Mouse (Mus musculus): ENCODE measurements around the gene Gm9903. TPM values are rescaled to one million over a fixed set of nuclear protein-coding genes. Genes with fewer than 3 reads are reported as not detected.

Gene Gm9903
- 0.44 and 0.82 TPM in 2 replicates for polyA plus RNA-seq (2012; rRNA removed)

DNA sequence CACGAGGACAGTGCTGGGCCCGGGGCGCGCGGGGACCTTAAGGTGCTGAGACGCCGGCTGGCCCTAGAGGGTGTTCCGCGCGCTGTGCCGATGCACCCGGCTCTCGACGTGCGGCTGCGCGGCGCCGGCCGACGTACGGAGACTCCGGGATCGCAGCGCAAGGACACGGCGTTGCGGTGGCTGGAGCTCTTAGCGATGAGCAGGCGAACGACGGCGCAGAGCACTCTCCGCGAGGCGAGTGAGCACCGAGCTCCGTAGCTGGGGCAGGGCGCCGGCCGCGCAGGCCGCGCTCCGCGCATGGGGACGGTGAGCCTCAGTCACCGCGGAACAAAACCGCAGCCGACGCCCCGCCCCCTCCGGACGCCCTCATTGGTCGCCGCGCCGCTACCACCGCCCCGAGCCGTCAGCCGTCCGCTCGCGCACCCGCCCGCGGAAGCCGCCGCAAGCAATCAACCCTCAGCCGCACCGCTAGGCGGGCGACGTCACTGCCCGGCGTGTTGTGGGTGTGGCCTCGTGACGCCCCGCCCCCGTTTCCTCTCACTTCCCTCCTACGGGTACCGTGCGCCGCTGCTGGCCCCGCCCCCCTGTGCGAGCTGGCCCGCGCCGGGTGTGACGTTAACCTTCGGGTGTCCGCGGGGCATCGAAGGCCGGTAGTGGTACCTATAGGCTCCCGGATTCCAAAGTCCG, at the start of gene Gm9903, which contains the start of gene Fam53a:
Gene Gm9903 (plus strand): TSS at position 625 of the 687 bp plus-strand sequence.
Gene Fam53a (minus strand): TSS at position 335 of the 687 bp plus-strand sequence.

DNA sequence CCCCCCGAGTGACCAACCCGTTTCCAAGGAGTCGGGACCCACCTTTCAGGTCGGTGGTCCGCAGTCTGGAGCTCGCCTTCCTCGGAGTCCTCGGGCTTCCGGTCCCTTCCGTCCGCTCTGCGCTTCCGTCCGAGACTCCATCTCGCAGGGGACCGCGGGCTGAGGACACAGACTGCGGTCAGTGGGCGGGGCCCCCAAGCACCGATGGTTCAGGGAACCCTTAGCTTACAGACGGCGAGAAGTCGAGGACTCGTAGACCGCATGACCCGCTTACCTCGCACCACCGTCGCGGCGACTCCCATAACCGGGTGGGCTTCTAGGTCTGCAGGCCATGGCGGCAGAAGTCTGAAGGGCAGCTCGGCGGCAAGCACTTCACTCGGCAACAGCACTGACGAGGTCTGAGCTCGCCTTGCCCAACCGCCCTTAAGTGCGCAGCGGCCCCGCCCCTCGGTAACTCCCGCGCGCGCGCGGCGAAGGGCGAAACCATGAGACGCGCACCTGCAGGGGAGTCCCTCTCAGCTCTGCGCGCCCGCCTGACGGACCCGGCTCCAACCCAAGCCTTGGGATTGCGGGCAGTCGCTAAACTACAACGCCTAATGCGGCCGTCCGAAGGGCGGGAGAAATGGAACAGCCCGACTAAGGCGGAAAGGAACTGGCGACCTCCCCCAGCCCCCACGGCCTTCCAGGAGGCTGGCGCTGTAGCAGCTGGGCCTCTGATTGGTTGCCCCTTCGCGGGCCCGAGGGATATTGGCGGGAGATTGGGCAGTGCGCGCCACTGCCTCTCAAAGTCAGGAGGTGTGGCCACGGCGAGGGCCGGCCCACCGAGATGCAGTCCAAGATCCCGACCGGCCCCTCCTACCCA, 22.4 kb downstream of the Gm9903 start, which contains the start of gene Slbp:
Gene Slbp (minus strand): TSS at position 654 of the 862 bp plus-strand sequence.

DNA sequence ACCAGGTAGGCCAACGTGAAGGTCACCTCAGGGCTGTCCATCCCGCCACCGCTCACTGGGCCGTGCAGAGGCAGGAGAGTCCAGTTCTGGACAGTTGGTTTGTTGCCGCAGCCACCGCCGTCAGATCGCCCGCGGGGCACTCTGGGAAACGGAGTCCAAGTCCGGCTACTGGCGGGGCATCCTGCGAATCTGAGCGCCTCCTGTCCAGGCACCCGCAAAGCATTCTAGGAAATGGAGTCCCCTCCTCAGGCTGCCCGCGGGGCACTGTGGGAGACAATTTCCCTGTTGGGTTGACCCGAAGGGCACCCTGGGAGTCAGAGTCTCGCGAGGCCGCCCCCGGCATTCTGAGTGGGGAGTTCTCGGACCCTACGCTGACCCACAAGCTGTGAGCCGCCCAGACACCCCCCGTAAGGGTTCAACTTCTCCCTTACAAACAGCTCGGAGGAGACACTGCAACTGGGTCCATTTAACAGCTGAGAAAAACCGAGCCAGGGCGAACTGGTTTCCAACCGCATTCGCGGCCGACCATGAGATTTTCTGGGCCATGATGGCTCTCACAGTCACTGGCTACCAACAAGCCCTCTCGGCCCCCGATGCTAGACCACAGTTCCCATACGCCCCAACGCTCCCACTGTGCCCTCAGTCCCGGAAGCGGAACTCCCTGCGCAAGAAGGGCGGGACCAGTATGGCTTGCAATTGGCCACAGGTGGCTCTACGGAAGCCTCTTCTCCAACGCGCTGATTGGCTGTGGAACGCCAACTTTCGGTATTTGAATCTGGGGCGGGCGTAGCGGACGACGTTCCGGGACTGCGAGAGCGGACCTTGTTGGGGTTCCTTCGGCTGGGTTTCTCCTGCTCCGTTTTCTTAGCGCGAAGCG, 28.3 kb downstream of the Gm9903 start, which contains the start of the genes Tacc3 and Tmem129:
Gene Tacc3 (plus strand): TSS at position 342 of the 877 bp plus-strand sequence.
Gene Tmem129 (minus strand): TSS at position 630 of the 877 bp plus-strand sequence.

Other genes with a start within 250 kb of the Gm9903 start
- gene Nkx1-1, start 195.9 kb upstream of the Gm9903 start, polyA plus RNA-seq (2012; rRNA removed), result not detected in 2 replicates
- gene Fam53a, start 290 bp upstream of the Gm9903 start, polyA plus RNA-seq (2012; rRNA removed), result 155 and 240 TPM in 2 replicates
- gene Slbp, start 22.6 kb downstream of the Gm9903 start, polyA plus RNA-seq (2012; rRNA removed), result 44.3 and 46.9 TPM in 2 replicates
- 13.7 and 19.2 TPM in 2 replicates for gene Tacc3, start 28.2 kb downstream of the Gm9903 start, polyA plus RNA-seq (2012; rRNA removed)
- gene Tmem129, start 28.5 kb downstream of the Gm9903 start, polyA plus RNA-seq (2012; rRNA removed), result 65.2 and 70.7 TPM in 2 replicates
- gene Fgfr3, start 91.7 kb downstream of the Gm9903 start, polyA plus RNA-seq (2012; rRNA removed), result 23.7 and 30.2 TPM in 2 replicates
- gene Letm1, start 152.9 kb downstream of the Gm9903 start, polyA plus RNA-seq (2012; rRNA removed), result 46.0 and 65.4 TPM in 2 replicates
- gene Nsd2, start 190.8 kb downstream of the Gm9903 start, polyA plus RNA-seq (2012; rRNA removed), result 8.4 and 10.2 TPM in 2 replicates